Mouse (Mus musculus): ENCODE measurements around the gene Heatr9. TPM values are rescaled to one million over a fixed set of nuclear protein-coding genes. Genes with fewer than 3 reads are reported as not detected.
"Not testable (repeated sequence)": the region's sequence is repeated elsewhere in the genome, so short reads cannot be mapped to it uniquely, and the experiment has no call there.

The Heatr9 gene
- polyA plus RNA-seq, 1 experiment from 2014 or later = 0.10 TPM

DNA sequence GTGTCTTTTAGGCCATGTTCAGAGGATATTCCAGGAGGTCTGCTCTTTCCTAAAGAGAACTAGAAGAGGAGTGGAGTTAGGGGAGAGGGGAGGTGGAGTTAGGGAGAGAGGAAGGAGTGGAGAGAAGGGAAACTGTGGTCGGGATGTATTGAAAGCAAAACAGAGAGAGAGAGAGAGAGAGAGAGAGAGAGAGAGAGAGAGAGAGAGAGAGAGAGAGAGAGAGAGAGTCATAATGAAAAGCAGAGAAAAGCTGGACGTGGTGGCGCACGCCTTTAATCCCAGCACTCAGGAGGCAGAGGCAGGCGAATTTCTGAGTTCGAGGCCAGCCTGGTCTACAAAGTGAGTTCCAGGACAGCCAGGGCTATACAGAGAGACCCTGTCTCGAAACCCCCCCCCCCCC lies 29.1 kb upstream of the Heatr9 start:
- DNase-seq (ENCODE audit: low spot score); H3K4me3 ChIP-seq; H3K36me3 ChIP-seq; H3K4me1 ChIP-seq (replicated peaks); H3K9me3 ChIP-seq; H3K27me3 ChIP-seq (ENCODE audit: insufficient read depth, poor library complexity, severe bottlenecking); H3K27ac ChIP-seq: not testable (repeated sequence)
- 89% methylated on average over 7 of the region's 7 CpGs for WGBS

DNA sequence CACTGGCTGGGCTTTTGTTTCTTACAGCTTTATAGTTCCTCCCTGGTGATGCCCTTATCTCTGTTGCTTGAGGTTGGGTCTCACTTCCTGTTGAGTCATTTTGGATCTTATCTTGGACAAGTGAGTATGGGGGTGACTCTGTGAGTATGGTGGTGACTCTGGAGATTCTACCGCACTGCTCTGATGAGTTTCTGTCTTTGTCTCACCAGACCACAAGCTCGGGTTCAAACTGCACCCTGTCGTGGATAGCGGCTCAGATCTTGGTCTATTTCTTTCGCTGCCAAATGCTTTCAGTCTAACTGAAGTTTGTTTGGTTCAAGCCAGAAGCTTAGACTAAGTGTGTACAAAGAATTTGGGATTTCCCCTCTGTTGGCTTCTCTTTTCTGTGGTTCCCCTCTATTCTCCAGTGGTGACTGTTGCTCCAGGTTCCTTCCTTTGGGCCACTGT lies 28.2 kb upstream of the Heatr9 start:
- no peaks in the 10 kb centered on the region for H3K27me3 ChIP-seq (ENCODE audit: insufficient read depth, poor library complexity, severe bottlenecking)
- H3K27ac ChIP-seq = no peak overlapping the region
- DNase-seq (ENCODE audit: low spot score) = no peak
- H3K4me3 ChIP-seq = no peak overlapping the region
- 92% methylated on average over 5 of the region's 5 CpGs for WGBS
- H3K36me3 ChIP-seq = no peaks in the 10 kb centered on the region
- no peaks in the 10 kb centered on the region for H3K9me3 ChIP-seq
- H3K4me1 ChIP-seq (replicated peaks) = no peaks in the 10 kb centered on the region

DNA sequence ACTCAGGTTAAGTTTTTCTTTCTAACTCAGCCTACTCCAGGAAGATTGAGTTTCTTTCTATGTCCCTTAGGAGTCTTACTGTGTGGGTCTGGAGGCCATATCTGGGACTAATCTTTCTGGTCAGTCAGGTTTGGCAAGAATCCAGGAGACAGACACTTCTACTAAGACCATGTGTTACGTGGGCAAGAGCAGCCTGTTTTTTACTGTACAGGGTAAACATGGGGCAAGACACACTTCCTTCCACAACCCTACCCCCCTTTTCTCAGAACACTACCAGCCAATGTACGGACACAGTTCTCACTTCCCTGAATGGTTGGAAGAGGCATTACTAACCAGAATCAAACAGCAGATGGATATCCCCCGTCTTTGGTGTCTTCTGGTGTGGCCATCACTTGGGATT lies 22.2 kb upstream of the Heatr9 start:
- 83% methylated on average over 3 of the region's 3 CpGs for WGBS
- no peaks in the 10 kb centered on the region for H3K27me3 ChIP-seq (ENCODE audit: insufficient read depth, poor library complexity, severe bottlenecking)

DNA sequence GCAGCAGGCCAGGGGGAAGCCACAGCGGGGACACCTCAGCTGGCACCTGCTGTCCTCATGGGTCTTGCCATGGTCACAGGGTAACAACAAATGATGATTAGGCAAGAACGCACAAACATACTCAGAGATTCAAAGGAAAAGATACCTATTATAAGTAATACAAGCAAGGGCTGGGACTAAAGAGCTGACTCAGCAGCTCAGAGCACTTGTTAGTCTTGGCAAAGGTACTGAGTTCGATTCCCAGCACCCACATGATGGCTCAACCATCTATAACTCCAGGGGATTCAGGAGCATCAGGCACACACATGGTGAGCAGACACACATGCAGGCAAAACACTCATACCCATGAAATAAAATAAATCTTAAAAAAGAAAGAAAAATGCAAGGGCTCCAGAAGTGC lies 19.4 kb upstream of the Heatr9 start:
- Histone ChIP-seq H3K4me3 (no peak overlapping the region), H3K27ac (no peak overlapping the region), H3K27me3 (ENCODE audit: insufficient read depth, poor library complexity, severe bottlenecking) (no peaks in the 10 kb centered on the region), H3K4me1 (replicated peaks) (no peaks in the 10 kb centered on the region), H3K36me3 (no peaks in the 10 kb centered on the region), H3K9me3 (no peaks in the 10 kb centered on the region)
- DNase-seq (ENCODE audit: low spot score) = no peak
- 94% methylated on average over 3 of the region's 3 CpGs for WGBS

More for the DNA sequence above, 22.2 kb upstream of the Heatr9 start:
- no peaks in the 10 kb centered on the region for H3K4me1 ChIP-seq (replicated peaks)
- no peak for DNase-seq (ENCODE audit: low spot score)
- H3K36me3 ChIP-seq = no peaks in the 10 kb centered on the region
- no peak overlapping the region for H3K4me3 ChIP-seq
- H3K27ac ChIP-seq = no peak overlapping the region
- H3K9me3 ChIP-seq = no peaks in the 10 kb centered on the region

DNA sequence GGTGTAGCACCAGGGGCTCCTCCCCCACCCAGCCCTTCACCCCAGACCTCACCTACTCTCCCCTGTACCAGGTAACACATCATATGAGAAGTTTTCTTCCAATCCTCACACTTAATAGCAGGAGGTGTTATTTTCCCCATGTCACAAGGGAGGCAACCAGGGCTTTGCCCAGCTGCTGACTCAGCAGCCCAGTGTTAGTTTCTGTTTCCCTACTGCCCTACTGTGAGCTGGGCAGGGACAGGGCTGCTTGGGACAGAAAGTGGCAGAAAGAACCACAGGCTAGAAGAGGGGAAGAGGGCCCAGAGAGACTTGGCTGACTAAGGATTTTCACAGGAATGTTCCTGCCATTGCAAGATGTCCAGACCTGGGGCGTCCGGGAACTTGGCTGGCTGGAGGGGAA lies 19.0 kb upstream of the Heatr9 start:
- 83% methylated on average over 2 of the region's 2 CpGs for WGBS
- H3K4me1 ChIP-seq (replicated peaks) = no peaks in the 10 kb centered on the region
- H3K9me3 ChIP-seq = no peaks in the 10 kb centered on the region
- H3K4me3 ChIP-seq = no peak overlapping the region
- no peaks in the 10 kb centered on the region for H3K36me3 ChIP-seq
- H3K27me3 ChIP-seq (ENCODE audit: insufficient read depth, poor library complexity, severe bottlenecking) = no peaks in the 10 kb centered on the region
- DNase-seq (ENCODE audit: low spot score) = no peak
- H3K27ac ChIP-seq = no peak overlapping the region

DNA sequence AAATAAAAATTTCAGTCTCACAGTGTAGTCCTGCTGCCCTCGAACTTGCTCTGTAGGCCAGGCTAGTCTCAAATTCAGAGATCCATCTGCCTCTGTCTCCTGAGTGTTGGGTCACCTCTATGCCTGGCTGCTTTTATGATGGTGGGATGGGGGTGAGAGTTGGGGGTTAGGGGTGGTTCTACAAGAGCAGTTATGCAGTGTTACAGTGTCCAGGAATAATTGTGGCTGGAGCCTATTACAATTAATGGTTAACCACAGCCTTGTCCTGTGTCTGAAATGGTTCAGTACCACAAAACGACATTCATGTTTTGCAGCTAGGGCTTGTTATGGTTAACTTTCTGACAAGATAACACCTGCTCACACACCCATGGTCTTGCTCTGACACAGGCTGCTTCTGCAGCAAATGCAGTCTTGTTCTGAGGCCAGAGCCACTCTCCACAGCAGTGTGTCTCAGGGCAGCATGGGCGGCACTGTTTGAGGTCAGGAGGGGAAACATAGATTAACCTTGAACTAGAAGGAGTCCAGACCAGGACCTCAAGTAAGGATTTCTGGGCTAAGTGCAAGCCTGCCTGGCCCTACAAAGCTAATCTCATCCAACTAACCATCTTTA lies 16.8 kb upstream of the Heatr9 start:
- 83% methylated on average over 3 of the region's 3 CpGs for WGBS
- no peak overlapping the region for H3K4me3 ChIP-seq
- DNase-seq (ENCODE audit: low spot score) = no peak

GRCm38 (mm10) chr11:83536831-83537230 lies 14.9 kb upstream of the Heatr9 start:
- Histone ChIP-seq H3K27me3 (ENCODE audit: insufficient read depth, poor library complexity, severe bottlenecking) (no peaks in the 10 kb centered on the region), H3K4me3 (no peak overlapping the region), H3K9me3 (no peaks in the 10 kb centered on the region), H3K4me1 (replicated peaks) (0 out of 2 replicates have a peak, but pooled peaks cover 3% of the 10 kb centered on the region), H3K36me3 (no peaks in the 10 kb centered on the region), H3K27ac (no peak overlapping the region)
- WGBS = 86% methylated on average over 3 of the region's 3 CpGs
- no peak for DNase-seq (ENCODE audit: low spot score)

More for the DNA sequence above, 16.8 kb upstream of the Heatr9 start:
- 0 out of 2 replicates have a peak, but pooled peaks cover 3% of the 10 kb centered on the region for H3K4me1 ChIP-seq (replicated peaks)
- H3K36me3 ChIP-seq = no peaks in the 10 kb centered on the region
- no peaks in the 10 kb centered on the region for H3K27me3 ChIP-seq (ENCODE audit: insufficient read depth, poor library complexity, severe bottlenecking)
- no peaks in the 10 kb centered on the region for H3K9me3 ChIP-seq
- H3K27ac ChIP-seq = no peak overlapping the region

DNA sequence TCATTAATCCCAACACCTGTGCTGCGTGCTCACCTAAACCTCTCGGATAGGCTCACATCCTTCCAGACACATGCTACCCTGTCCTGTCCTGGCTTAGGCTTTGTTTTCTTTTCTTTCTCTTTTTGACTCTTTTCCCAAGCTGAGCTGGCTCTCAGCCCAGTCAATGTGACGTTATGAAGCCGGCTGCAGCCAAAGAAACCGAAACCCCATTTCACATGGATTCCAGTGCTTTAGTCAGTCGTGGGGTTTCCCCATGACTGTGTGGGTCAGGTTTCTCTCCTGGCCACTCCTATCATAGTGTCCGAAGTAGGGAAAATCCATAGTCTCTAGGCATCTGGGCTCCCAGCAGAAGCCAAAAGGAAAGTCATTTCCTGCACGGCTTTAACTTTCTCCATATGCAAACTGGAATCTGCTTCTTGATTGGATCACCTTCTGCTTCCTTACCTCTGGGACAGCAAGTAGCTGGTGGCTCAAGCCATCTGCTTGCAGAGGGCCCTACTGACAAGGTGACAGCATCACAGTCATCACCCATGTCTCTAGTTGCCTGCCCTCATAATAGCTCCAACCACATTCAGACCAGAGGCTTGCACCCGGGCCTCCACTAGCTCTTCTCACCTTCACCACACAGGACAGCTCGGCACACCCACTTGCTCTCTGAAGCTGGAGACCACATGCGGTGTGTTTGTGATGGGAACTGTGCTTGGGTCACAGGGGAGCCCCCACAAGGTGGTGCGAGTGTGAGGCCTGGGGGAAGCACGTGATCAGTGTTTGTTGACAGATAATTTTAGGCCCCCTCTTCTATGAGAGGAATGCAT lies 12.8 kb upstream of the Heatr9 start:
- Histone ChIP-seq H3K36me3 (no peaks in the 10 kb centered on the region), H3K27me3 (ENCODE audit: insufficient read depth, poor library complexity, severe bottlenecking) (no peaks in the 10 kb centered on the region), H3K27ac (no peak overlapping the region), H3K9me3 (no peaks in the 10 kb centered on the region), H3K4me3 (no peak overlapping the region), H3K4me1 (replicated peaks) (0 out of 2 replicates have a peak, but pooled peaks cover 3% of the 10 kb centered on the region)
- DNase-seq (ENCODE audit: low spot score) = no peak
- WGBS = 57% methylated on average over 13 of the region's 13 CpGs

GRCm38 (mm10) chr11:83534143-83534542 lies 12.2 kb upstream of the Heatr9 start:
- Histone ChIP-seq H3K4me1 (replicated peaks) (0 out of 2 replicates have a peak, but pooled peaks cover 3% of the 10 kb centered on the region), H3K9me3 (no peaks in the 10 kb centered on the region), H3K27me3 (ENCODE audit: insufficient read depth, poor library complexity, severe bottlenecking) (no peaks in the 10 kb centered on the region), H3K4me3 (no peak overlapping the region), H3K36me3 (no peaks in the 10 kb centered on the region), H3K27ac (no peak overlapping the region)
- 89% methylated on average over 8 of the region's 8 CpGs for WGBS
- no peak for DNase-seq (ENCODE audit: low spot score)

DNA sequence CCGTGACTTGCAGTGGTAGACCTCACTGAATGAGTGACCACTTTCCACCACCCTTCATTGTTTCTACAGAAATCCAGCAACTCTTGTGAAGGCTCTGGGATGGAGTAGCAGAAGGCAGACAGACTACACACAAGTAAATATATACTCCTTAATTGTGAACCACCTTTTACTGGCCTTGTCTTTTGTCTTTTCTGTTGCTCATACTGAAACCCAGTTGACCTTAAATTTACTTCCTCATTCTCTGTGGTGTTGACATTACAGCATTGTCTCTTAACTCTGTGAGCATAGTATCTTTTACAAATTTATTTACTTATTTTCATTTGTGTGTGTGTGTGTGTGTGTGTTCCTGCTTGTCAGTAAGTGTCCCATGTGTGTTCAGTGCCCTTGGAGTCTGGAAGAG lies 11.2 kb upstream of the Heatr9 start:
- WGBS = 90% methylated on average over 1 of the region's 1 CpGs

DNA sequence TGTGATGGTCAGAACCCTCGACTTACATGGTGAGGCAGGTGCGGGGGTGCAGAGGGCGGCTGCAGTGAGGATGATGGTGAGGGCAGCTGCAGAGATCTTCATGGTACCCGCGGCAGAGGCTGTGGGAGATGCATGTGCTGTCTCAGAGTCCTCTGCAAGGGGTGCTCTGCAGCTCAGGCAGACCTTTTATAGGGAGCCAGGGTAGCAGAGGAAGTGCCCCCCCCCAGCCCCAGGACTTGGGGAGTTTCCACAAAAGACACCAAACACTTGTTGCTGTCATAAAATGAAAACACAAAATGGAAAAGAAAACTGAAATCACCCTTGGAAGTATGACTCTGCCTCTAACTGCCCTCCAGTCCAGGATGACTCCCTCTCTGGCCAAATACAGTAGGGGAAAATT lies 8.4 kb upstream of the Heatr9 start, which contains the start of gene Ccl5:
Ccl5 (minus strand) TSS at position 159 of the 400 bp plus-strand sequence.
- Histone ChIP-seq H3K9me3 (no peaks in the 10 kb centered on the region), H3K36me3 (no peaks in the 10 kb centered on the region), H3K4me3 (no peak within 1 kb of the TSS), H3K27ac (no peak within 1 kb of the TSS), H3K27me3 (ENCODE audit: insufficient read depth, poor library complexity, severe bottlenecking) (no peaks in the 10 kb centered on the region), H3K4me1 (replicated peaks) (0 out of 2 replicates have a peak, but pooled peaks cover 3% of the 10 kb centered on the region)
- DNase-seq (ENCODE audit: low spot score) = no peak
- 83% methylated on average over 5 of the region's 5 CpGs for WGBS

More for the DNA sequence above, 11.2 kb upstream of the Heatr9 start:
- H3K4me1 ChIP-seq (replicated peaks) = 0 out of 2 replicates have a peak, but pooled peaks cover 3% of the 10 kb centered on the region
- no peaks in the 10 kb centered on the region for H3K27me3 ChIP-seq (ENCODE audit: insufficient read depth, poor library complexity, severe bottlenecking)
- no peaks in the 10 kb centered on the region for H3K36me3 ChIP-seq
- H3K27ac ChIP-seq = no peak overlapping the region
- no peak overlapping the region for H3K4me3 ChIP-seq
- DNase-seq (ENCODE audit: low spot score) = no peak
- H3K9me3 ChIP-seq = no peaks in the 10 kb centered on the region

DNA sequence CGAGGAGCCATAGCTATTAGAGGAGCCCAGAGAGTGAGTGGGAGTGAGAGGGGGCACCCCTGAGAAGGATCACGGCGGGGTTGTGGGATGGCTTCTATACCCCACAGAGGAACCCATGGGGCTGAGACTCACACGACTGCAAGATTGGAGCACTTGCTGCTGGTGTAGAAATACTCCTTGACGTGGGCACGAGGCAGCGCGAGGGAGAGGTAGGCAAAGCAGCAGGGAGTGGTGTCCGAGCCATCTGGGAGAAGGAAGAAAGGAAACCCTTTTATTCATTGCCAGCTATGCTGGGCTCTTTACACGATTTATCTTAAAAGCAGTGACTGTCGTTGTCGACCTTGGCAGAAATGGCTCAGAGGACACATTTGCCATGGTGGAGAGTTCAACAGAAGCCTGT lies 7.0 kb upstream of the Heatr9 start:
- Histone ChIP-seq H3K27ac (no peak overlapping the region), H3K27me3 (ENCODE audit: insufficient read depth, poor library complexity, severe bottlenecking) (no peaks in the 10 kb centered on the region), H3K4me3 (no peak overlapping the region), H3K4me1 (replicated peaks) (no peaks in the 10 kb centered on the region), H3K36me3 (no peaks in the 10 kb centered on the region), H3K9me3 (no peaks in the 10 kb centered on the region)
- WGBS = 69% methylated on average over 12 of the region's 12 CpGs
- no peak for DNase-seq (ENCODE audit: low spot score)

- 62% methylated on average over 6 of the region's 6 CpGs for WGBS
- no peak overlapping the region for H3K27ac ChIP-seq
- H3K9me3 ChIP-seq = no peaks in the 10 kb centered on the region
Measured at GRCm38 (mm10) chr11:83518371-83518770, 3.6 kb downstream of the Heatr9 start.

More at GRCm38 (mm10) chr11:83518371-83518770, 3.6 kb downstream of the Heatr9 start:
- H3K4me3 ChIP-seq = no peak overlapping the region
- no peaks in the 10 kb centered on the region for H3K27me3 ChIP-seq (ENCODE audit: insufficient read depth, poor library complexity, severe bottlenecking)
- no peak for DNase-seq (ENCODE audit: low spot score)
- no peaks in the 10 kb centered on the region for H3K4me1 ChIP-seq (replicated peaks)
- H3K36me3 ChIP-seq = 0 out of 2 replicates have a peak, but pooled peaks cover 3% of the 10 kb centered on the region

Measured in hindbrain, embryonic 10.5 days (tissue).